Mouse (Mus musculus) liver, embryonic 16.5 days (tissue): ENCODE results near the gene Fkbp15. TPM values are rescaled to one million over a fixed set of nuclear protein-coding genes. Genes with fewer than 3 reads are reported as not detected.
A peak's percentile ranks its signal among the peaks of the same experiment; 100 is the strongest.

Experiments
- ATAC-seq: fragments of 200-750 bp; cut with Nextera tagmentation; 2 replicates; pipeline ENCODE4 v1.8.0; 2017; ENCODE audit warnings: low read depth, mild to moderate bottlenecking, moderate number of reproducible peaks, moderate library complexity
- H3K27ac ChIP-seq: fragments of 300-500 bp; sonication (generic); 2 replicates; pipeline ENCODE4 v1.5.1; 2014; ENCODE audit warnings: mild to moderate bottlenecking, low read length
- H3K27me3 ChIP-seq: fragments of 300-500 bp; sonication (generic); 2 replicates; pipeline ENCODE4 v1.6.1; 2014; ENCODE audit warnings: low read depth, low read length, mixed read lengths; ENCODE audit not compliant: control insufficient read depth, insufficient read depth
- H3K36me3 ChIP-seq: fragments of 300-500 bp; sonication (generic); 2 replicates; pipeline ENCODE4 v1.6.1; 2014; ENCODE audit warnings: mild to moderate bottlenecking; ENCODE audit not compliant: control insufficient read depth, insufficient read depth
- H3K4me1 ChIP-seq: fragments of 300-500 bp; sonication (generic); 2 replicates; pipeline ENCODE4 v1.6.1; 2014; ENCODE audit warnings: low read depth, low read length, mixed read lengths; ENCODE audit not compliant: control insufficient read depth
- H3K4me2 ChIP-seq: fragments of 300-500 bp; sonication (generic); 2 replicates; pipeline ENCODE4 v1.6.1; 2014; ENCODE audit warnings: low read depth, low read length, mixed read lengths
- H3K4me3 ChIP-seq: fragments of 300-500 bp; sonication (generic); 2 replicates; pipeline ENCODE4 v1.5.1; 2014; ENCODE audit warnings: low read depth, mild to moderate bottlenecking, low read length
- H3K9ac ChIP-seq: fragments of 300-500 bp; sonication (generic); 2 replicates; pipeline ENCODE4 v1.6.1; 2014; ENCODE audit warnings: low read depth, low read length
- H3K9me3 ChIP-seq: fragments of 300-500 bp; sonication (generic); replicated peaks from 2 replicates; pipeline ENCODE4 v1.6.1; 2016; ENCODE audit warnings: low read length; ENCODE audit not compliant: control insufficient read depth
- WGBS: fragments of 180-500 bp; shearing (Covaris S2); extraction: QIAGEN DNeasy Blood & Tissue Kit; methylation state at CpG from one replicate; pipeline ENCODE4 v1.1.7; 2014; ENCODE audit not compliant: insufficient replicate concordance; 5-methylcytosine and 5-hydroxymethylcytosine counted together
- polyA plus RNA-seq: library from polyadenylated mRNA; unstranded; fragments of >200 nt; fragmentation: Nextera tagmentation; extraction: Ambion mirVana; gene quantifications from 2 replicates; pipeline ENCODE4 v1.2.1, GENCODE M21; 2015

Gene Fkbp15
- polyA plus RNA-seq, 1 experiment from 2014 or later: 15.9 TPM

- WGBS: 65% methylated on average over 7 of the region's 7 CpGs
- Histone ChIP-seq H3K27ac (peak overlapping the region; percentile 45), H3K4me2 (peak overlapping the region; percentile 28; the same call in 1 of the 2 replicates), H3K9ac (no peak overlapping the region), H3K4me1 (no peaks in the 10 kb centered on the region), H3K9me3 (no peaks in the 10 kb centered on the region), H3K36me3 (no peaks in the 10 kb centered on the region), H3K4me3 (no peak overlapping the region), H3K27me3 (no peaks in the 10 kb centered on the region)
- no peak for ATAC-seq
Measured at GRCm38 (mm10) chr4:62282969-62283368, 77.4 kb downstream of the Fkbp15 start.

DNA sequence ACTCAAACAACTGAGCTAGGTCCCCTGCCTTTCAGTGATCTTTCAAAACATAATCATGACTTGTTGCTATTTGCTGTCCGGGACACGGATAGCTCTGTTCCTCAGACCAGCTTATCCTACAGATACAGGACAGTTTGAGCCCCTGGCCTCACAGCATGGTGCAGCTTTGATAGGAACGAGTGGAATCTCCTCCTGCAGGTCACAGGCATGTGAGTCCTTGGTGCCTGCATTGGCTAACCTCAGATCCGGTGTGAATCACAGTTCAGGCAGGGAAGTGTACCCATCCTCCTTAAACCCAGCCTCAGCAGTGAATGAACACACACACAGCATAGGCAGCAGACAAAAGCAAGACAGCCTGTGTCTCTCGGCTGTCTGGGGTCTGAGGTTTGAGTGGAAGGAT lies 79.0 kb downstream of the Fkbp15 start:
- ATAC-seq: no peak
- WGBS: 34% methylated on average over 5 of the region's 5 CpGs
- Histone ChIP-seq H3K36me3 (no peaks in the 10 kb centered on the region), H3K9me3 (no peaks in the 10 kb centered on the region), H3K4me1 (no peaks in the 10 kb centered on the region), H3K4me3 (no peak overlapping the region), H3K27ac (no peak overlapping the region), H3K9ac (no peak overlapping the region), H3K27me3 (no peaks in the 10 kb centered on the region), H3K4me2 (no peak overlapping the region)

DNA sequence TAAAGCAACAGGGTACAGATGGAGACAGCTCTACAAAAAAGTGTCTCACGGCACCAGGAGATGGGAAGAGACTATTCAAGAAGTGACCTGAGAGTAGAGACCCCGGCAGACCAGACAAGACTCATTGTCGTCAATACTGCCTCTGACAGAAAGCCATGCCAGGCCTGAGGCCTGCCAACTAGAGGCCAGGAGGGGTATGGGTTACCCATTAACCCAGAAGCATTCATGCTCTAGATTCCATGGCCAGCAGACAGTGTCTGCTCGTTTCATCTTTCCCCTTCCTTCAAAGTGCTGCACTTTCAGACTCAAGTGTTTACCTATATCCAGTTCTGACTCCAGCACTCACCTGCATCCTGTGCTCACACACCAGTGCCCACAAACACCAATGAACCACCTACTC lies 82.3 kb downstream of the Fkbp15 start:
- no peaks in the 10 kb centered on the region for H3K27me3 ChIP-seq
- H3K27ac ChIP-seq: no peak overlapping the region
- ATAC-seq: no peak
- H3K4me2 ChIP-seq: no peak overlapping the region
- no peak overlapping the region for H3K9ac ChIP-seq
- H3K9me3 ChIP-seq: no peaks in the 10 kb centered on the region
- 57% methylated on average over 4 of the region's 4 CpGs for WGBS
- no peak overlapping the region for H3K4me3 ChIP-seq
- no peaks in the 10 kb centered on the region for H3K4me1 ChIP-seq
- H3K36me3 ChIP-seq: no peaks in the 10 kb centered on the region

DNA sequence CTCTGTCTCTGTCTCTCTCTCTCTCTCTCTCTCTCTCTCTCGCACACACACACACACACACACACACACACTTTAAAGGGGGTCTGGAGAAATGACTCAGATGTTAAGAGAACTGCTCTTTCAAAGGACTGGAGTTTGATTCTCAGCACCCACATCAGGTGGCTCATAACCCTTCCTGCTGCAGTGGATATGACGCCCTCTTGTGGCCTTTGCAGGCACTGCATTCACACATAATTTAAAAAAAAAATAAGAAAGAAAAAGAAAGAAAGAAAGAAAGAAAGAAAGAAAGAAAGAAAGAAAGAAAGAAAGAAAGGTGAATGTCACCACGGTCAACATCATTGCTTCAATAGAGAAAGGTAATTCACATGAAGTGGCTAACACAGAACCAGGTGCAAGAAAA lies 83.1 kb downstream of the Fkbp15 start:
- Histone ChIP-seq H3K36me3 (no peaks in the 10 kb centered on the region), H3K4me3 (no peak overlapping the region), H3K9ac (no peak overlapping the region), H3K4me1 (no peaks in the 10 kb centered on the region), H3K4me2 (no peak overlapping the region), H3K27me3 (no peaks in the 10 kb centered on the region), H3K27ac (no peak overlapping the region), H3K9me3 (no peaks in the 10 kb centered on the region)
- 35% methylated on average over 3 of the region's 3 CpGs for WGBS
- ATAC-seq: no peak

GRCm38 (mm10) chr4:62276642-62277041 lies 83.7 kb downstream of the Fkbp15 start:
- Histone ChIP-seq H3K4me1 (no peaks in the 10 kb centered on the region), H3K9ac (no peak overlapping the region), H3K27ac (no peak overlapping the region), H3K9me3 (no peaks in the 10 kb centered on the region), H3K4me2 (no peak overlapping the region), H3K27me3 (no peaks in the 10 kb centered on the region), H3K4me3 (no peak overlapping the region), H3K36me3 (no peaks in the 10 kb centered on the region)
- WGBS: 68% methylated on average over 10 of the region's 10 CpGs
- ATAC-seq: no peak

DNA sequence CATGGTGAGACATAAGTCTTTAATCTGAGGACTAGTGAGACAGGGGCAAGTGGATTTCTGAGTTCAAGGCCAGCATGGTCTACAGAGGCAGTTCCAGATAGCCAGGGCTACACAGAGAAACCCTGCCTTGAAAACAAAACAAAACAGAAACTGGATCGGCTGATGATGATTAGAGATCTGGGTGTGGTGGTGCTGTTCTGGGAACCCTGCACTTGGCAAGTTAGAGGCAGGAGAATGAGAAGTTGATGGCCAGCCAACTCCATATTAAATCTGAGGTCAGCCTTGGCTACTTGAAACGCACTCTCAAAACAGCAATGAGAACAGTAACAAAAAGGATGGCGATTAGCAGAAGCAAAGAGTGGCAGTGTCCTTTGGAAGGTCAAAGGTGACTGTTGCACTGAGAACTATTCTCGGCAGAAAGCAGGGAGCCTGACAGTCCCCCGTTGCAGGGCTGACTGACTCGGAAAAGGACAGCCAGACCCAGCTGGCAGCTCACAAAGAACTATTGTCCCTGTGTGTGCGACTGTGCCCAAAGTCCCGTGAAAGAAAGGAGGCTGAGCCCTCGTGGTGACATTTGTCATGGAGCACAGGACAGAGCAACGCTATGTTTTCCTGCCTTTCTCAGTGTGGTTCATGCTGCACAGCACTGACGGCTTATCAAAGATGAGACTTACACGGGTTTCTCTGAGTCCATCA lies 85.4 kb downstream of the Fkbp15 start:
- H3K4me3 ChIP-seq: no peak overlapping the region
- no peaks in the 10 kb centered on the region for H3K9me3 ChIP-seq
- H3K4me2 ChIP-seq: no peak overlapping the region
- H3K36me3 ChIP-seq: no peaks in the 10 kb centered on the region
- H3K4me1 ChIP-seq: no peaks in the 10 kb centered on the region
- H3K9ac ChIP-seq: no peak overlapping the region
- H3K27me3 ChIP-seq: no peaks in the 10 kb centered on the region
- ATAC-seq: 0 out of 2 replicates have a peak, but pooled peaks have one; percentile 24
- WGBS: 27% methylated on average over 12 of the region's 12 CpGs
- no peak overlapping the region for H3K27ac ChIP-seq

DNA sequence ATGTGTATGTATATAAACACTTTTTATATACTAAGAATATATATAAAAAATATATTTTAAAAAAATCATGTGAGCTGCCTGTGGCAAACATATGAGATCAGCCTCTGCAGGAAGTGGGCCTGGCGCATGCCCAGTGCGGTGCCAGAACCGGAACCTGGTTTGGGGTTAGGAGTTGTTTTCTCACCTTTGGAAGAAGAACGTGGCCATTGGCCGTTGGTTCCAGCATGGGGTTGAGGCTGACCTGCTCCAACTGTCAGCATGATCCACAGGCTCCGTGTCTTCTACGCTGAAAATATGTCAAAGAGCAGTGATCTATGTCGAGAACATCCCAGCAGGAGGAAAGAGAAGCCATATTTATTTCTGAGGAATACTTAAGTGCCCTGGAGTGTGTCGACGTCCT lies 86.4 kb downstream of the Fkbp15 start:
- no peaks in the 10 kb centered on the region for H3K36me3 ChIP-seq
- no peaks in the 10 kb centered on the region for H3K27me3 ChIP-seq
- H3K9ac ChIP-seq: no peak overlapping the region
- no peak for ATAC-seq
- no peaks in the 10 kb centered on the region for H3K9me3 ChIP-seq
- H3K4me2 ChIP-seq: no peak overlapping the region
- H3K4me1 ChIP-seq: no peaks in the 10 kb centered on the region
- H3K4me3 ChIP-seq: no peak overlapping the region
- WGBS: 78% methylated on average over 10 of the region's 10 CpGs
- no peak overlapping the region for H3K27ac ChIP-seq

- Histone ChIP-seq H3K9me3 (no peaks in the 10 kb centered on the region), H3K4me2 (no peak overlapping the region), H3K27ac (no peak overlapping the region), H3K27me3 (no peaks in the 10 kb centered on the region), H3K4me3 (no peak overlapping the region), H3K9ac (no peak overlapping the region), H3K4me1 (no peaks in the 10 kb centered on the region), H3K36me3 (no peaks in the 10 kb centered on the region)
- WGBS: 72% methylated on average over 10 of the region's 10 CpGs
- no peak for ATAC-seq
Measured at GRCm38 (mm10) chr4:62272696-62273095, 87.7 kb downstream of the Fkbp15 start.

- no peaks in the 10 kb centered on the region for H3K9me3 ChIP-seq
- 53% methylated on average over 10 of the region's 10 CpGs for WGBS
- H3K9ac ChIP-seq: no peak overlapping the region
- no peaks in the 10 kb centered on the region for H3K36me3 ChIP-seq
- H3K4me2 ChIP-seq: no peak overlapping the region
- H3K4me1 ChIP-seq: no peaks in the 10 kb centered on the region
- H3K27me3 ChIP-seq: no peaks in the 10 kb centered on the region
- no peak for ATAC-seq
- H3K27ac ChIP-seq: no peak overlapping the region
- H3K4me3 ChIP-seq: no peak overlapping the region
Measured at GRCm38 (mm10) chr4:62267101-62267500, 93.2 kb downstream of the Fkbp15 start.
